Mouse (Mus musculus) forebrain, embryonic 12.5 days (tissue): Measurements from ENCODE around the gene Anks3. TPM values are rescaled to one million over a fixed set of nuclear protein-coding genes. Genes with fewer than 3 reads are reported as not detected.
A peak's percentile ranks its signal among the peaks of the same experiment; 100 is the strongest.

ENCODE experiments used
- ATAC-seq: fragments of 200-750 bp; cut with Nextera tagmentation; 2 replicates; pipeline ENCODE4 v1.8.0; 2017; ENCODE audit warnings: moderate TSS enrichment; ENCODE audit not compliant: low FRiP score
- H3K27ac ChIP-seq: fragments of 300-500 bp; sonication (generic); 2 replicates; pipeline ENCODE4 v1.5.1; 2016; ENCODE audit warnings: mild to moderate bottlenecking
- H3K27me3 ChIP-seq: fragments of 300-500 bp; sonication (generic); 2 replicates; pipeline ENCODE4 v1.6.1; 2016; ENCODE audit warnings: mild to moderate bottlenecking
- H3K36me3 ChIP-seq: fragments of 300-500 bp; sonication (generic); replicated peaks from 2 replicates; pipeline ENCODE4 v1.6.1; 2016; ENCODE audit warnings: mild to moderate bottlenecking
- H3K4me1 ChIP-seq: fragments of 300-500 bp; sonication (generic); 2 replicates; pipeline ENCODE4 v1.6.1; 2016
- H3K4me2 ChIP-seq: fragments of 300-500 bp; sonication (generic); 2 replicates; pipeline ENCODE4 v1.6.1; 2016; ENCODE audit warnings: mild to moderate bottlenecking, moderate library complexity
- H3K4me3 ChIP-seq: fragments of 300-500 bp; sonication (generic); replicated peaks from 2 replicates; pipeline ENCODE4 v1.5.1; 2016; ENCODE audit warnings: mild to moderate bottlenecking
- H3K9ac ChIP-seq: fragments of 300-500 bp; sonication (generic); 2 replicates; pipeline ENCODE4 v1.6.1; 2016; ENCODE audit warnings: mild to moderate bottlenecking
- H3K9me3 ChIP-seq: fragments of 300-500 bp; sonication (generic); 2 replicates; pipeline ENCODE4 v1.6.1; 2016
- WGBS: fragments of 180-500 bp; shearing (Covaris S2); methylation state at CpG from one replicate; pipeline ENCODE4 v1.1.7; 2016; 5-methylcytosine and 5-hydroxymethylcytosine counted together
- polyA plus RNA-seq: library from polyadenylated mRNA; unstranded; fragments of >200 nt; fragmentation: Nextera tagmentation; extraction: Ambion mirVana; gene quantifications from 2 replicates; pipeline ENCODE4 v1.2.1, GENCODE M21; 2016

Anks3 gene
- polyA plus RNA-seq: 53.3 and 58.4 TPM in 2 replicates

- H3K27me3 ChIP-seq: no peaks in the 10 kb centered on the region
- peaks cover 8% of the 10 kb centered on the region for H3K36me3 ChIP-seq
- H3K9me3 ChIP-seq: no peaks in the 10 kb centered on the region
- peaks cover 21% of the 10 kb centered on the region for H3K4me1 ChIP-seq
- H3K4me2 ChIP-seq: peak within 1 kb of the TSS; percentile 85
- H3K27ac ChIP-seq: peak within 1 kb of the TSS; percentile 85
- peak; percentile 99 for ATAC-seq
- H3K4me3 ChIP-seq: peak within 1 kb of the TSS; percentile 93
- peak within 1 kb of the TSS; percentile 83 for H3K9ac ChIP-seq
- WGBS: under 1% methylated on average over 71 of the region's 76 CpGs
These were observed at the start of gene Anks3 for GRCm38 (mm10) chr16:4963797-4964709. Gene Anks3 (minus strand): TSS chr16:4964205.

GRCm38 (mm10) chr16:5013054-5013838 lies 49.2 kb upstream of the Anks3 start, which contains the start of gene Rogdi:
Gene Rogdi (minus strand): TSS chr16:5013553.
- 2% methylated on average over 57 of the region's 63 CpGs for WGBS
- Histone ChIP-seq H3K36me3 (peaks cover 44% of the 10 kb centered on the region), H3K4me1 (peaks cover 12% of the 10 kb centered on the region)

GRCm38 (mm10) chr16:5012036-5013005 lies 48.3 kb upstream of the Anks3 start:
- H3K9ac ChIP-seq: peak overlapping the region; percentile 71
- H3K36me3 ChIP-seq: peaks cover 35% of the 10 kb centered on the region
- 51% methylated on average over 13 of the region's 13 CpGs for WGBS
- H3K4me1 ChIP-seq: peaks cover 12% of the 10 kb centered on the region
- peak overlapping the region; percentile 79 for H3K4me2 ChIP-seq
- H3K4me3 ChIP-seq: peak overlapping the region; percentile 73
- H3K9me3 ChIP-seq: no peaks in the 10 kb centered on the region
- H3K27me3 ChIP-seq: no peaks in the 10 kb centered on the region
- no peak for ATAC-seq
- peak overlapping the region; percentile 76 for H3K27ac ChIP-seq

More at GRCm38 (mm10) chr16:5013054-5013838, 49.2 kb upstream of the Anks3 start, which contains the start of gene Rogdi:
- H3K27me3 ChIP-seq: no peaks in the 10 kb centered on the region
- H3K27ac ChIP-seq: peak within 1 kb of the TSS; percentile 76
- peak; percentile 100 for ATAC-seq
- peak within 1 kb of the TSS; percentile 79 for H3K4me2 ChIP-seq
- H3K9ac ChIP-seq: peak within 1 kb of the TSS; percentile 71
- H3K4me3 ChIP-seq: peak within 1 kb of the TSS; percentile 73
- H3K9me3 ChIP-seq: no peaks in the 10 kb centered on the region

GRCm38 (mm10) chr16:5011285-5011684 lies 47.3 kb upstream of the Anks3 start:
- no peak overlapping the region for H3K9ac ChIP-seq
- 86% methylated on average over 7 of the region's 7 CpGs for WGBS
- no peak overlapping the region for H3K4me2 ChIP-seq
- H3K27ac ChIP-seq: no peak overlapping the region
- H3K9me3 ChIP-seq: no peaks in the 10 kb centered on the region
- H3K4me1 ChIP-seq: peaks cover 12% of the 10 kb centered on the region
- H3K36me3 ChIP-seq: peaks cover 25% of the 10 kb centered on the region
- H3K4me3 ChIP-seq: no peak overlapping the region
- H3K27me3 ChIP-seq: no peaks in the 10 kb centered on the region
- ATAC-seq: no peak

GRCm38 (mm10) chr16:5010371-5010935 lies 46.4 kb upstream of the Anks3 start:
- H3K9ac ChIP-seq: no peak overlapping the region
- 91% methylated on average over 10 of the region's 10 CpGs for WGBS
- no peak for ATAC-seq

GRCm38 (mm10) chr16:5008076-5008475 lies 44.1 kb upstream of the Anks3 start:
- no peak overlapping the region for H3K4me2 ChIP-seq
- 0 out of 2 replicates have a peak, but pooled peaks cover 6% of the 10 kb centered on the region for H3K36me3 ChIP-seq
- H3K4me1 ChIP-seq: peaks cover 12% of the 10 kb centered on the region
- no peak overlapping the region for H3K9ac ChIP-seq
- no peaks in the 10 kb centered on the region for H3K27me3 ChIP-seq
- no peak for ATAC-seq
- WGBS: 90% methylated on average over 12 of the region's 12 CpGs
- H3K9me3 ChIP-seq: no peaks in the 10 kb centered on the region
- H3K27ac ChIP-seq: no peak overlapping the region
- no peak overlapping the region for H3K4me3 ChIP-seq

More at GRCm38 (mm10) chr16:5010371-5010935, 46.4 kb upstream of the Anks3 start:
- peaks cover 17% of the 10 kb centered on the region for H3K36me3 ChIP-seq
- H3K9me3 ChIP-seq: no peaks in the 10 kb centered on the region
- H3K4me3 ChIP-seq: no peak overlapping the region
- H3K4me1 ChIP-seq: peaks cover 12% of the 10 kb centered on the region
- no peak overlapping the region for H3K4me2 ChIP-seq
- no peak overlapping the region for H3K27ac ChIP-seq
- H3K27me3 ChIP-seq: no peaks in the 10 kb centered on the region

- no peak overlapping the region for H3K4me3 ChIP-seq
- H3K27ac ChIP-seq: no peak overlapping the region
- H3K27me3 ChIP-seq: no peaks in the 10 kb centered on the region
- H3K4me1 ChIP-seq: peaks cover 6% of the 10 kb centered on the region
- no peak overlapping the region for H3K4me2 ChIP-seq
- 0 out of 2 replicates have a peak, but pooled peaks cover 6% of the 10 kb centered on the region for H3K36me3 ChIP-seq
- no peaks in the 10 kb centered on the region for H3K9me3 ChIP-seq
- H3K9ac ChIP-seq: no peak overlapping the region
- no peak for ATAC-seq
- WGBS: 47% methylated on average over 6 of the region's 6 CpGs
These were observed 43.5 kb upstream of the Anks3 start for GRCm38 (mm10) chr16:5007492-5007891.

GRCm38 (mm10) chr16:5007067-5007466 lies 43.1 kb upstream of the Anks3 start, which contains the start of gene Smim22:
Gene Smim22 (plus strand): TSS chr16:5007288.
- WGBS: 50% methylated on average over 5 of the region's 5 CpGs
- H3K4me3 ChIP-seq: no peak within 1 kb of the TSS
- no peak within 1 kb of the TSS for H3K27ac ChIP-seq
- H3K4me2 ChIP-seq: no peak within 1 kb of the TSS
- no peak for ATAC-seq
- peaks cover 2% of the 10 kb centered on the region for H3K4me1 ChIP-seq
- H3K36me3 ChIP-seq: 0 out of 2 replicates have a peak, but pooled peaks cover 6% of the 10 kb centered on the region
- H3K9me3 ChIP-seq: no peaks in the 10 kb centered on the region
- no peak within 1 kb of the TSS for H3K9ac ChIP-seq
- H3K27me3 ChIP-seq: no peaks in the 10 kb centered on the region

- Histone ChIP-seq H3K4me2 (no peak overlapping the region), H3K27me3 (no peaks in the 10 kb centered on the region; the same call in 1 of the 2 replicates), H3K9me3 (no peaks in the 10 kb centered on the region), H3K9ac (no peak overlapping the region), H3K36me3 (no peaks in the 10 kb centered on the region), H3K4me1 (no peaks in the 10 kb centered on the region), H3K4me3 (no peak overlapping the region), H3K27ac (no peak overlapping the region)
- 65% methylated on average over 3 of the region's 3 CpGs for WGBS
- no peak for ATAC-seq
These were observed 36.6 kb upstream of the Anks3 start for GRCm38 (mm10) chr16:5000611-5001010.

- WGBS: 85% methylated on average over 1 of the region's 1 CpGs
- H3K4me2 ChIP-seq: no peak overlapping the region
- no peak overlapping the region for H3K4me3 ChIP-seq
- no peaks in the 10 kb centered on the region for H3K9me3 ChIP-seq
- no peak overlapping the region for H3K27ac ChIP-seq
- no peak for ATAC-seq
- no peaks in the 10 kb centered on the region; the same call in 1 of the 2 replicates for H3K27me3 ChIP-seq
- no peaks in the 10 kb centered on the region for H3K36me3 ChIP-seq
- H3K9ac ChIP-seq: no peak overlapping the region
- H3K4me1 ChIP-seq: no peaks in the 10 kb centered on the region
These were observed 35.0 kb upstream of the Anks3 start for GRCm38 (mm10) chr16:4998984-4999383.

GRCm38 (mm10) chr16:4997553-4997952 lies 33.5 kb upstream of the Anks3 start, which contains the start of gene Sept12:
Gene Sept12 (minus strand): TSS chr16:4997852.
- no peak within 1 kb of the TSS for H3K4me3 ChIP-seq
- ATAC-seq: no peak
- WGBS: 70% methylated on average over 3 of the region's 3 CpGs
- no peaks in the 10 kb centered on the region for H3K9me3 ChIP-seq
- no peak within 1 kb of the TSS for H3K4me2 ChIP-seq
- no peak within 1 kb of the TSS for H3K9ac ChIP-seq
- no peak within 1 kb of the TSS for H3K27ac ChIP-seq
- H3K36me3 ChIP-seq: no peaks in the 10 kb centered on the region
- H3K4me1 ChIP-seq: no peaks in the 10 kb centered on the region
- no peaks in the 10 kb centered on the region; the same call in 1 of the 2 replicates for H3K27me3 ChIP-seq
